Mouse (Mus musculus) mesoderm, embryonic 11.5 days (tissue): Measurements from ENCODE around the gene Sh3rf1.
A peak's percentile ranks its signal among the peaks of the same experiment; 100 is the strongest.
"Not testable (repeated sequence)": the region's sequence is repeated elsewhere in the genome, so short reads cannot be mapped to it uniquely, and the experiment has no call there.

Experiments
- DNase-seq: peaks from one replicate; pipeline ENCODE4 v3.0.0-alpha.2; 2012; ENCODE audit warnings: low read depth, low spot score

The Sh3rf1 gene

GRCm38 (mm10) chr8:61362301-61362913, 138.7 kb downstream of the Sh3rf1 start:
- no peak for DNase-seq

DNA sequence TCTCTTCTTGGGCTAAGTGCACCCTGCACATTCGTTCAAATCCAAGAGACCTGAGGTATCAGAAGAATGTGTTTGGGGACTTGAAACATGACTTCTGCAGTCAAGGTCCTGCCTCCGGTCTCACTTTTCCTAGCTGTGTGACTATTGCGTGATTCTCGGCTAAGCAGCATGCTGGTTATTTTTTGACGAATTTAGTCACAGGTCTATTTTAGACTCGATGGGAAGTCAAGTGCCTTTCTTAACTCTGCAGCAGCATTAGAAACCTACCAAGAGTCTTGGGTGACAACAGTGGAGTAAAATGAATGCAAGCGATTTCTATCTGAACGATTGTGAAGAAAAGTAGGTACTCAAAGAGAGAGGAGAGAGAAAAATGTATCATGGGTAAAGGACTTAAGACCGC, 149.6 kb downstream of the Sh3rf1 start:
- DNase-seq, result no peak

- no peak for DNase-seq
Observed at GRCm38 (mm10) chr8:61374059-61374755, 150.5 kb downstream of the Sh3rf1 start.

DNA sequence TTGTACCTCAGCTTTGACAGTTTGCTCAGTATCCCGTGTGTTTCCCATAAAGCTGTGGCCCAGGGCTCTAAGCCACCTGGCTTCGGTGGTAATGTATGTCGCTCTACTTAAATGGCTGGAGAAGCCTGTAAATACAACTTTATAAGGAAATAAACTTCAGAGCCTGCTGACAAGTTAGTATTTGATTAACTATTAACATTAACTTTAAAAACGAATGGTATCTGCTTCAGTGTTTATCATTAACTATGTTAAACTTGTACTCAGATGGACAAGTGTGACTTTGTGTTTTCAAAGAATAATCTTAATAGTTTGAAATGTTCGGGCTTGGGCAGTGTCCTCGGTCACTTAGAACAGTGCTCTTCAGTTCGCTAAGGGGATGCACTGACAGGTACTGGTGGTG, 151.5 kb downstream of the Sh3rf1 start:
- DNase-seq, result no peak

DNA sequence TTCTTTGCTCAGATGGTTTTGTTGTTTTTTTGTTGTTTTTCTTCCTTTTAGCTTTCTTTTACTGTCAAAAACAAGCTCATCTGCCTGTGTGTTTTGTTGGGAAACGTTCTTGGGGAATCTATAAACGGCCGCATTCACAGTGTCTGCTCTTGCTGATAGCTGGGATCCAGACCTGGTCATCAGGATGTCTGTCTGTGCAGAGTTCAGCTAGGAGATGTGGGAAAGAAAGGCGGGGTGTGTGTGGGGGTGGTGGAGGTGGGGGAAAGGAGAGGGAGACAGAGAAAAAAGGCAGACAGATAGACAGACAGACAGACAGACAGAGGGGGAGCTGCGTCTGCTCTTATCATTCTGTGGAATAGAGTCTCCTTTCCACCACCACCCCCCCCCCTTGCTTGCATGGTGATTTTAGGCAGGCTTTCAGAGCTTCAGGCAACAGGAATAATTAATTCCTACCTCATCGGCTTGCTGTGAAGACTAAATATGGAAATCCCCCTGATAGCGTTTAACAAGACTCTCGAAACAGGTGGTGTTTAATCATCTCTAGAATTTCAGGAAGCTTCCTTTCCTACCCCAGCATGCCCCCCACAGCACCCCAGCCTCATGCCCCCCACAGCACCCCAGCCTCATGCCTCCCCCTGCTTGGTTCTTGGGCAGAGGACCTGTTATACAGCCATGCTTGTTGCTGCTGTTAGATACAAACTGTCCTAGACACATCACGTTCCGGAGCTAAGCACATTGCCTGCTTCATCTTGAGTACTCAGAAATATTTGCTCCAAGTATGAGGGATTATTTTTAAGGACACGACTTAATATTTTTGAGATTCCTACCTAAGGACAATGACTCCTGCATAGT, 155.4 kb downstream of the Sh3rf1 start:
- no peak for DNase-seq

DNA sequence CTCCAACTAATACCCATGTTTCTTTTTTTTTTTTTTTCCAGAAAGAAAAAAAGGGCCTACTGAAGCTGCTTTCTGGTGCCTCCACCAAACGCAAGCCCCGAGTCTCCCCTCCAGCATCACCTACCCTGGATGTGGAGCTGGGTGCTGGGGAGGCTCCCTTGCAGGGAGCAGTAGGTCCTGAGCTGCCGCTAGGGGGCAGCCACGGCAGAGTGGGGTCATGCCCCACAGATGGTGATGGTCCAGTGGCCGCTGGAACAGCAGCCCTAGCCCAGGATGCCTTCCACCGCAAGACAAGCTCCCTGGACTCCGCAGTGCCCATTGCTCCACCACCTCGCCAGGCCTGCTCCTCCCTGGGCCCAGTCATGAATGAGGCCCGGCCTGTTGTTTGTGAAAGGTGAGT, 160.9 kb downstream of the Sh3rf1 start:
- DNase-seq, result no peak

GRCm38 (mm10) chr8:61385502-61386191, 162.0 kb downstream of the Sh3rf1 start:
- DNase-seq, result no peak

DNA sequence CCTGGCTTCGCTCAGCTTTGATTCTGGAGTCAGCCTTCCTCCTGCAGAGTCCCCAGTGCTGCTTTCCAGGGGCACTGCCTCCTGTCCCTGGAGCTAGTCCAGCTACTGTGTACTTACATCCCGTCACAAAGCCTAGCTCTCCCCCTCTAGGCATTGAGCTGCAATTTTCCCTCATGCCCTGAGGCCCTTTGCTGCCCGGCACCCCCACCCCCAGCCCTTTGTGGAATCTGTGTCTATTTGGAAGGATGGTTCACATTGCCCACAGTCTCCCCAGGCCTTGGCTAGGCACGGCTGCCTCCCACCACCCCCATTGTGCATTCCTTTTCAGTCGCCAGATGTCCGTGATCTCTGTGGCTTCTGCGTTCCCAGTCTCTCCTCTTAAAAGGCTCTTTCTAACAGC, 163.0 kb downstream of the Sh3rf1 start:
- DNase-seq, result peak; percentile 70

- DNase-seq, result peak; percentile 73
Observed at GRCm38 (mm10) chr8:61387501-61387963, 163.9 kb downstream of the Sh3rf1 start.

DNA sequence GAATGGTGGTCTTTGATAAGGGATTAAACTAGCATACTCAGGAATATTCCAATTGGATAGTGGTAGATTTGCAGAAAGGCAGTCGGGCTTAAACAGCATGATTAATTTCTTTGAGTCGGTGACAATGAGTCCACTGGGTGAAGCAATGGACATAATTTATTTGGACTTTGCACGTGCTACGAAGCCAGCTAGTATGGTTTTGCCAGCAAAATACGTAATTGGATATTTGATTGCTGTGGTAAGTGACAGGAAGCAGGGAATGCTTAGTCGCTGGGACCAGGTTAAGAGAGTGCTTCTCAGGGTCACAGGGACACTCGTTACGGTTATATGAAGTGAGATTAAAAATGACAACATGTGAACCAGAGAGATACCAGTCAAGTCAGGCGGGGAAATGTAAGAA, 164.7 kb downstream of the Sh3rf1 start:
- no peak for DNase-seq

DNA sequence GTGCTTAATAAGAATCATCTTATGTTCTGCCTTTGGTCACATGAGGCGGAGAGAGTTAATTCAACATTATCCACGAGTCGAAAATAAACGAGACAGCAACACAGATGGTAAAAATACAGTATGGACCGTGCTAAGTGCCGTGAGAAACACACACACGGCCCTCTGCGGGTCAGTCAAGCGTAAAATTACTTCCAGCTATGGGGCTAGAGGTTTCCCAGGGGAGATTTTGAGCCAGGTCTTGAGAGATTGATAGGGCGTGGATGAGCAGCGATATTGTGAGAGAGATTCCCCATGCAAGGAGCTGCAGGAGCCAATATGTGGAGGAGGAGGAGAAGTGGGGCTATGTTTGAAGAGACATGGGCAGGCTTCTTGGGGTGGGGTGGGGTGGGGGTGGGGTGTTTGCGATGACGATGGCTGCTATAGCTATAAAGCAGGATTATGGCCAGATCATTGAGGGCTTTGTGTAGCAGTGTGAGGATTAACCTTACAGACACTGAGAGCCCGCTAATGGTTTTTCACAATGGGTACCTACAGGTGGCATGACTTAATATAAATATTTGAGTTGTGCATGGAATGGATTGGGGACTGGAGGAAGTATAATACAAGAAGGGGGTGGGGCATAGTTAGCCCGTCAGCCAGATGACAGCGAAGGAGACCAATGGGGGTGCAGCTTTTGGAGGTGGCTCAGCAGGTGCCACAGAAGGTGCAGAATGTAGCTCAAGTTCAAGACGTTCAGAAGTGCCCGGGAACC, 166.8 kb downstream of the Sh3rf1 start:
- peak; percentile 87 for DNase-seq

- peak; percentile 10 for DNase-seq
Observed at GRCm38 (mm10) chr8:61391058-61391434, 167.4 kb downstream of the Sh3rf1 start.

DNA sequence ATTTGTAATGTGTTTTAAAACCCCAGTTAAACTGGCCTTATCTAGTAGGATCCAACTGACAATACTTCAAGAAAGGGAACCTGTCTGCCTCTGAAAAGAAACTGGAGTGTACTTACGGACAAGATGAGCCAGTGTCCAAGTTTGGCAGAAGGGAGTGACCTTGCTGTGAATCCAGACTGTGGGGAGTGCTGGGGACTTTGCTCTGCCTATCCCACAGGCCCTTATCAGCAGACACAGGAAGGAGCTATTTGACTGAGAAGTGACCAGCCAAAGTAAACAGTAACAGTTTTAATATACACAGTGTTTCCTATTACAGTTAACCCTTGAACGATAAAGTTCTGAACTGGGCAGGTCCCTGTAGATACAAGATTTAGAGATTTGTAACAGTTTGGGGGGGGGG, 173.5 kb downstream of the Sh3rf1 start:
- DNase-seq, result no peak

DNA sequence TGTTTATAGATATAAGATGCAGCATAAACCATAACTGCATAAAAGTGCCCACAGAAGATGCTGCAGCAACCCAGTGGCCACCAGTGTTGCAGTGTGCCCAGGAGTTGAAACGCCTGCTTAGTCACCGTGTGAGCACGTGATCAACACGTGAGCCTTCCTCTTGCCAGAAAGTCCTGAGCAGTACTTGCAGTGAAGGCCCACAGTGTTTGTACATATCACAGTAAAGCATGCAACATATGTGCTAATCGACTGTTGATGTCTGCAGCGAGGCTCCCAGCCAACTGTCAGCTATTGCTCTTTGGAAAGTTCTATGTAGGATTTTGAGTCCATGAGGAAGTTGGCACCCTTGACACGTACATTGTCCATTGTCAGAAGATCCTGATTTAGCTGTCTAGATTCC, 174.1 kb downstream of the Sh3rf1 start:
- no peak for DNase-seq

DNA sequence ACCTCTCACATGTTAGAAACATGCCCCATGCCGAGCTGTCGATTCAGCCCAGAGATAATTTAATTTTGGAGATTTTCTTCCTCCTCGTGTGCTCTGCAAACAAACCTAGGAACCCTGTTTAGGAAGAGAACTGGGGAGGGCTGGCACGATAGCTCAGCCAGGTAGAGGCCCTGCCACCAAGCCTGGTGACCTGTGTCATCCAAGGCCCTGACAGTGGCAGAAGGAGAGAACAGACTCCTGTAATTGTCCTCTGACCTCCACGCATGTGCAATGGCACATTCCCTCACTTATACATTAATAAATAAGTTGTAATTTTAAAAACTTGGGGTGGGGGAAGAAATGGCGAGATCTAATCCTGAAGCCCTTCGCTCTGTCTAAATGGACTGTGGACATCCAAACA, 179.2 kb downstream of the Sh3rf1 start:
- no peak for DNase-seq

DNA sequence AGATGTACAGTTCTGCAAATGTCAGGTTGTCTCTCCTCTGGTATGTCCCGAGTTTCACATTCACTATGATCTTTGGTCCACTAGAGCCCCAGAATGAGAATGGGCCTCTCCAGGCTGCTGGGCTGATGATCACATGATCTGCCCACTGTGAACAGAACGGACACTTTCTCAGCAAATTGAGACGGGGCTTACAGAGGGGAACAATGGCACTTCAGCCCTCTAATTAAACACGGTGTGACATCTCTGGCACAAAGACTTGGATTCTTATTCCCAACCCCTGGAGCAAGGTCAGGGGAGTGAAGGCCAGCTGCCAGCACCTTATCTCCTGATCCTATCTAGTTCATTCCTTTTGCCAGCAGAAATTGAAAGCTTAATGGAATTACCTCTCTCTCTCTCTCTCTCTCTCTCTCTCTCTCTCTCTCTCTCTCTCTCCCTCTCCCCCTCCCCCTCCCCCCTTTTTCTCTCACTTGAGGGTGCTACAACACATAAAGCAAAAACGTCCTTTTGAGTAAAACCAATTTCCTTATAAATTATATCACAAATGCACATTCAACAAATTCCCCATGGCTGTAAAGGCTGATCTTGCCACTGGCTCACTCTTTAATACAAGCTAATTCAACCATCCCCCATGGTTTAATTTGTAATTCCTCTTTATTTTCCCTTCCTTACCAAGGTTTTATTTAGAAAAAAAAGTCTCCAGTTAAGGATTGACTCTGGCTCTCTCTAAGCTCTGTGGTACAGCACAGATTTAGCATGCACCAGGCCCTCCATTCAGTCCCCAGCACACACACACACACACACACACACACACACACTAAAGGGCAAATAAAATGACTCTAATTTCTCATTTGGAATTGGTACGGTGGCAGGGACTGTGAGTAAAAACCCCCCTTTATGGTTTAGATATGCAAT, 179.8 kb downstream of the Sh3rf1 start:
- DNase-seq, result peak; percentile 38

DNA sequence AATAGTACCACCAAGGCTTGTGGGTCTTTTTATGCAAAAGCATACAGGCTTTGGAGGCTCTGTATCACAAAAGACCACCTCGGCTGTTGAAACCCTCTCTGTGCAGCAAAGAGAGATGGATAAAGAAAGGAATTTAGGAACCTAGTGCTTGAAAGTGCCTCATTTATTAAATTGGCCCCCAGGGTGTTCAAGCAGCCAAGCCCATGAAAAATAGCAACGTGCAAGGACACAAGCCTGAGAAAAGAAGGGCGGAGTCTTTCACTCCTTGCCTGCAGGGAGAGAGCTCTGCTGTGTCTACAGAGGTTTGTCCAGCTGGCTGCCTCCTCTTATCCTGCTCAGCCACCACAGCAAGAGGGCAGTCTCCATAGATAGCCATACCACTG, 180.5 kb downstream of the Sh3rf1 start:
- no peak for DNase-seq

DNA sequence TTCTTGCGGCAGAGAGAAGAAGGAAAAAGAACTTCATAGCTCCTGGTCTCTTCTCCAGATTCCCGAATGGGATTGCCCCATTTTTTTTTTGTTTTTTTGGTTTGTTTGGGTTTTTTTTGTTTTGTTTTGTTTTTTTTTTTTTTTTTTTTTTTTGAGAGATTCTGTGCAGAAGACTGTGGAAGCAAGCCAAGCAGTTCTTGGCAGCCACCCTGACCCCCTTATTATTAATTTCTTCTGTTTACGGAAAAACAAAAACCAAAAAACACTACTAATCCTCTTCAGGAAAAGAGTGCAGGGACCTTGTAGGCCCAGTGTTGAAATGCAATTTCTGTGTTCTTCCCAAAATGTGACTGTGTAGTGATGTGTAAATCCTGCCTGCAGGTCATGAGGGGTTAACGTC, 185.4 kb downstream of the Sh3rf1 start:
- no peak for DNase-seq

DNA sequence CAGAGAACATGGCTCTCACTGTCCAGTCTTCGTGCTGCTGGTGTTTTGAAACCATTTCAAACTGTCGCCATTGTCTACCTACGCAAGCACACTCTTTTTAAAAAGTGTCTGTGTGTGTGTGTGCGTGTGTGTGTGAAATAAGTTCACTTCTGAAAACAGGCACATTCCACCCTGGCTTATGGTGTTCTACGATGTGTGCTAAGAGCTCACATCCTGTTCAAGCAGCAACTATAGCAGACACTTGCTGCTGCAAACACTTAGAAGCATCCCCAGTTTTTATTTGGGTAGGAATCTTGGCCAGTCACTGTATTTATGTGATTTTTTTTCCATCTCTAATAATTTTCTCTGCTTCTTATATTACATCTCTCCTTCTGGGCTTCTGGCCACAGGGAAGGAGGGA, 186.0 kb downstream of the Sh3rf1 start:
- not testable (repeated sequence) for DNase-seq

DNA sequence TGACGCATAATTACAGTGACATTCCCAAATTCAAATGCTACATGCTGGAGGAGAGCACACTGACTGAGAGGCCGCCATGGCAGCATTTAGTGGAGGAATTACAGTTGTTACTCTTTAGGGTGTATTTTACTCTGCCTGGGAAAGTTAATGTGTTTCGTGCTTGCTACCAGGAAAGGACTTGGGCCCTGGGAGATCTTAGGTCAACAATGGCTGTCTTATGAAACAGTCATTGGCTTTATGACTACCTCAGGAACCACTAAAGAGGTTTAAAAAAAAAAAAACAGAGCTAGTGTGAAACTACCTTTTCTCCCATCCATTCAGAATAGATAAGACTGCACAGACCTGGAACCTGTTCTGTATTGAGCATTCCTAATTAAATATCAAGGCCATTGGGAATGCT, 195.8 kb downstream of the Sh3rf1 start:
- no peak for DNase-seq
